Mouse (Mus musculus) G1E (cell line): ENCODE results near the gene Egflam. TPM values are rescaled to one million over a fixed set of nuclear protein-coding genes. Genes with fewer than 3 reads are reported as not detected.

Source experiments
- ATAC-seq: 2 replicates; pipeline ENCODE4 v1.8.0; 2016; ENCODE audit warnings: mild to moderate bottlenecking; ENCODE audit not compliant: insufficient number of reproducible peaks, poor library complexity, low FRiP score, severe bottlenecking; ENCODE audit errors: extremely low read depth
- DNase-seq: peaks from one replicate; pipeline ENCODE4 v3.0.0; 2012; ENCODE audit warnings: low spot score
- H3K27me3 ChIP-seq: 2 replicates; pipeline ENCODE4 v1.6.1; 2012; ENCODE audit warnings: mild to moderate bottlenecking, low read length, inconsistent platforms; ENCODE audit not compliant: insufficient read depth
- H3K36me3 ChIP-seq: replicated peaks from 2 replicates; pipeline ENCODE3; 2012; ENCODE audit warnings: mild to moderate bottlenecking, inconsistent platforms
- H3K4me1 ChIP-seq: 2 replicates; pipeline ENCODE4 v1.6.1; 2012; ENCODE audit warnings: low read depth, low read length, inconsistent platforms, mixed read lengths; ENCODE audit not compliant: insufficient read depth
- H3K4me3 ChIP-seq: 2 replicates; pipeline ENCODE4 v1.5.1; 2012; ENCODE audit warnings: low read depth, mild to moderate bottlenecking, inconsistent platforms, low read length, moderate library complexity, mixed read lengths
- H3K9me3 ChIP-seq: replicated peaks from 2 replicates; pipeline ENCODE4 v1.6.1; 2012; ENCODE audit warnings: inconsistent platforms
- CTCF ChIP-seq: IDR thresholded peaks from 2 replicates; pipeline ENCODE4 v1.5.1; 2012; ENCODE audit warnings: low read depth, low read length, inconsistent platforms, mixed read lengths
- GATA1 ChIP-seq: IDR thresholded peaks from 2 replicates; pipeline ENCODE4 v1.6.1; 2012; ENCODE audit warnings: borderline replicate concordance, low read length, inconsistent platforms, mixed read lengths
- GATA2 ChIP-seq: IDR thresholded peaks from 2 replicates; pipeline ENCODE4 v1.6.1; 2012; ENCODE audit warnings: low read depth, low read length, inconsistent platforms, borderline replicate concordance
- POLR2AphosphoS5 ChIP-seq: IDR thresholded peaks from 2 replicates; pipeline ENCODE4 v1.6.1; 2012; ENCODE audit warnings: low read depth, low read length, inconsistent platforms; ENCODE audit not compliant: insufficient replicate concordance
- TAL1 ChIP-seq: conservative IDR thresholded peaks from 2 replicates; pipeline ENCODE4 v1.6.1; 2012; ENCODE audit warnings: low read depth, low read length, inconsistent platforms, mixed read lengths
- polyA plus RNA-seq: library from polyadenylated mRNA; stranded (reverse); fragments of >175 nt; gene quantifications from 2 replicates; pipeline ENCODE4 v1.2.3, GENCODE M21; 2012
- total RNA-seq, 2 experiments: library from RNA; stranded (forward) in 1 of 2; stranded (reverse) in 1 of 2; fragments of 200-1000 nt in 1 of 2; fragments of >200 nt in 1 of 2; fragmentation: Nextera tagmentation in 1 of 2; gene quantifications; 2 replicates each; pipeline ENCODE4 v1.2.3; 2014 to 2017

Gene Egflam
- total and polyA plus RNA-seq, 3 experiments = 0.05 TPM; not detected in 2

DNA sequence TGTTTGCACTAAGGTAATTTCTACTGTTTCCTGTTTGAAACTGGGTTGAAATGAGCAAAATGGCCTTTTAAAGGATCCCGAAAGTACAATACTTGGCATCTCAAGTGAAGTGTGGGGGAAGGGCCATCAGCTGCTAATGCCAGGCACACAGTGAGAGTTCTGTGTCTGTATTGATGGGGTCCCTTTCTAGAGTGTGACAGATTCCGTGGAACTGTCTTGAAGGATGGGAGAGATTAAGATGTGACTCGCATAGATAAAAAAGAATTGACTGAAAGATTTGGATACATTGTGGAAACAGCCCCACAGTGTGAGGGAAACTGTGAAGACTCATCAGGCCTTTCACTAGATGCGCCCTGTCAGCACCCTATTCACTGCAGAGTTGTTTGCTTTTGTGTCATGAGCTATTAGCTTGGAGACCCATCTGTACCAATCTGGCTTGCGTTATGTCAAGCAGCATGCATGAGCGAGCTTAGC is 203.4 kb downstream of the Egflam start:
- no peak for DNase-seq
- H3K4me3 ChIP-seq = no peak overlapping the region
- H3K9me3 ChIP-seq = no peaks in the 10 kb centered on the region
- peaks cover 14% of the 10 kb centered on the region for H3K27me3 ChIP-seq
- H3K4me1 ChIP-seq = no peaks in the 10 kb centered on the region
- H3K36me3 ChIP-seq = no peaks in the 10 kb centered on the region
- TF ChIP-seq POLR2AphosphoS5 (no peak), GATA2 (no peak), GATA1 (no peak), CTCF (no peak), TAL1 (no peak)
- no peak for ATAC-seq

DNA sequence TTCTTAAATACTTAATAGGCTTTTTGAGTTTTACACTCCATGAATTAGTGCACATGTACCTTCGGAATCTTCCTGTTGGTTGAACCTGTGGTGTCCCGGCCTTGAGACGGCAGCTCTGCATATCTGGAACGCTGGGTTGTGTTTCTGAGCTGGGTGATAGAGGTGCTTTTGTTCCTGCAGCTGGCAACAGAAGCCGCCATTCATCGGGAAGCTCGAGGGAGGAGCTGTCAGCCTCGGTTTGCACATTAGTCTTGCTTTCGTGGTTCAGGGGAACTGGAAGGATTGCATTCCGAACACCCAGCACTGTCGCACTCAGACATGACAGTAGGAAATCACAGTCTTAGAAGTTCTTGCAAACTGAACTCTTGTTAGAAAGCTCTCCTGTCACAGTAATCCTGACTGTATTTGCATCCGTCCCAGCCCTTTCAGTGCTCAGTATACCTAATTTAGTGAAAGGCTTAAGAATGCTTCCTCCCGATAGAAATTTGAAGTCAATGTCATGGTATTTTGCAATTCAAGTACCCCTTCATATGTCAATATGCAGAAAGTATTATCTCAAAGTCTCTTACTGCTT is 204.0 kb downstream of the Egflam start:
- TF ChIP-seq POLR2AphosphoS5 (no peak), CTCF (no peak), GATA1 (no peak), TAL1 (no peak), GATA2 (no peak)
- ATAC-seq = no peak
- no peak for DNase-seq
- H3K4me1 ChIP-seq = no peaks in the 10 kb centered on the region
- no peaks in the 10 kb centered on the region for H3K36me3 ChIP-seq
- H3K4me3 ChIP-seq = no peak overlapping the region
- peaks cover 10% of the 10 kb centered on the region for H3K27me3 ChIP-seq
- H3K9me3 ChIP-seq = no peaks in the 10 kb centered on the region

DNA sequence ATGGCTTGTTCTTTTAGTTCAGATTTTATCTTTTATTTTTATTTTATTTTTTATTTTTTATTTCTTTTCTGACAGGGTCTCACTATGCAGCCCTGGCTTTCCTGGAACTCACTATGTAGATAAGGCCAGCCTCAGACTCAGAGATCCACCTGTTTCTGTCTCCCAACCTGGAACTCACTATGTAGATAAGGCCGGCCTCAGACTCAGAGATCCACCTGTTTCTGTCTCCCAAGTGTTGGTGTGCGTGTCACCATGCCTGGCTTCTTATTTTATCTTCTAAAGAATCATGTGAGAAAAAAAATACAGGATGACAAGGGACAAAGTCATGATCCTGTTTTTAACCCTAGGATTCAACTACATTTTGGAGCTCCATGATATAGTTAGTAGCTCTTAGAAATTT is 205.6 kb downstream of the Egflam start:
- Histone ChIP-seq H3K4me3 (no peak overlapping the region), H3K4me1 (no peaks in the 10 kb centered on the region), H3K9me3 (no peaks in the 10 kb centered on the region), H3K27me3 (peaks cover 9% of the 10 kb centered on the region), H3K36me3 (no peaks in the 10 kb centered on the region)
- ATAC-seq (no peak), DNase-seq (no peak)
- TF ChIP-seq GATA2 (no peak), TAL1 (no peak)

DNA sequence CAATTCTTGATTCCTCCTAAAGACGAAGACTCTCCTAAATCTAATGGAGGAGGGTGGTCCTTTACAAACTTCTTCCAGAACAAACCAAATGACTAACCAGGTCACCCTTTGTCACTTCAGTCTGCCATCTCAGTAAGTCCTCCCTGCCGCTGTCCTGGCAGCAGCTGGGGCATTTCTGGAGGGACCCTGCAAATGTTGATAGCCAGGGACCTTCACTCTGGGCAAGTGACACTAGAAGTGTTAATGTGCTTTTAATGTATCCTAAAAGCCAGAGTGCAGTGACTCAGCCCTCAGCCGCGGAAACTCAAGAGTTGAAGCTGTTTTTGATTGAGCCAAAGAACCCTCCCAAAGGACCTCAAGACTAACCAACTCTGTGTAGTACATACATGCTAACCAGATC is 207.1 kb downstream of the Egflam start:
- DNase-seq (no peak), ATAC-seq (no peak)
- TF ChIP-seq GATA1 (no peak), TAL1 (no peak), GATA2 (no peak), POLR2AphosphoS5 (no peak), CTCF (no peak)
- no peaks in the 10 kb centered on the region for H3K36me3 ChIP-seq
- no peak overlapping the region for H3K4me3 ChIP-seq
- H3K27me3 ChIP-seq = peaks cover 12% of the 10 kb centered on the region
- H3K9me3 ChIP-seq = no peaks in the 10 kb centered on the region
- H3K4me1 ChIP-seq = no peaks in the 10 kb centered on the region

DNA sequence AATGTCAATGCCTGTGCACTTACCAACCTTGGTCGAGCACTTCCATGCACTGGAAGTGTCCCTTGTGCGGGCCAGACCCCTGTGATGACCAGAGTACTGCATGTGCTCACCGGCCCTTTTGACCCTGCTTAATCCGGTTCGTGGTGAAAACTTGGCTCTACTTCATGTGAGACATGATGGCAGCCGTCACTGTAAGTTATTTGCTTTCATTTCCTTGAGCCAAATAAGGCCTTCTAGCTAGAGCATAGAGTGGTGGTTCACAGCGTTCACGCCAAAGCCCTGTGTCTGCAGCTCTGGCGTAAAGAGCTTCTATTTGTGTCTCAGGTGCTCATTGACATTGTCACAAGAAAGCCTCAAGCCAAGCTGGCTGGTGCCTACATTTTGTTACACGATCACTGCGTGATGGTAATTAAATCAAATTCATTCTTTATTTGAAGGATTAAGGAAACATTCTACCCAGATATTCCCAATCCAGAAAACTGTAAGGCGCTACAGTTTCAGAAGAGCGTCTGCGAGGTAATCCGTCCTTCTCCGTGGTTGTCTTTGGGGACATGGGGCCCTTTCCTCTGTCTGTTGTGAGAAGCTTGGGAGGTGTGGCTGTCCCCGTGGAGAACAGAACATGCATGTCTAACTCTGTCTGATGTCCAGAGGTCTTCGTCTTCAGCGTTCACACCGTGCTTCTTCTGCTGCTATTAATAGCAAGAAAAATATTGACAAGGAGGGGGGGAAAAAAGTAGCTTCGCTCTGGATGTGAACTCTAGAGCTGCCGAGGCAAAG is 208.3 kb downstream of the Egflam start:
- DNase-seq (no peak), ATAC-seq (no peak)
- H3K9me3 ChIP-seq = no peaks in the 10 kb centered on the region
- H3K4me3 ChIP-seq = no peak overlapping the region
- TF ChIP-seq POLR2AphosphoS5 (no peak), CTCF (no peak), TAL1 (no peak), GATA1 (no peak), GATA2 (no peak)
- H3K36me3 ChIP-seq = no peaks in the 10 kb centered on the region
- peaks cover 12% of the 10 kb centered on the region for H3K27me3 ChIP-seq
- no peaks in the 10 kb centered on the region for H3K4me1 ChIP-seq

DNA sequence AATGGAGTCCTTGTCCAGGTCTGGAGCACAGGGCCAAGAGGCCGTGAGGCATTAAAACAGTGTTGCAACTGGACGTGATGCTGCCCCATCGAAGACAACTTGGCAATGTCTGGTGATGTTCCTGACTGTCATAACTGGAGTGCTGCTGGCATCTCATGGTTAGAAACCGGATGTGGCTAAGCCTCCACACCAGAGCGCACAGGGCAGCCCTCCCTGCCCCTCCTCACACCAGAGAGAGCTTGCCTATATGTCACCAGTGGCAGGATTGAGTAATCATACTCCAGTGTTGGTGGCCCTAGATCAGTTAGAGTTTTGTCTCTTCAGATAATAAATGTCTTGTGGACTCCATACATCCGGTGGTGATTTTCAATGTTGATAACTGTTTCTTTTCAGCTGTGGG is 210.5 kb downstream of the Egflam start:
- Histone ChIP-seq H3K4me3 (no peak overlapping the region), H3K36me3 (no peaks in the 10 kb centered on the region), H3K4me1 (no peaks in the 10 kb centered on the region), H3K27me3 (peaks cover 9% of the 10 kb centered on the region), H3K9me3 (no peaks in the 10 kb centered on the region)
- no peak for DNase-seq
- no peak for TF ChIP-seq TAL1
- no peak for TF ChIP-seq POLR2AphosphoS5
- no peak for TF ChIP-seq GATA2
- TF ChIP-seq GATA1 = no peak
- no peak for TF ChIP-seq CTCF
- ATAC-seq = no peak
